Mouse (Mus musculus): ENCODE results near the gene Lrrc56. TPM values are rescaled to one million over a fixed set of nuclear protein-coding genes. Genes with fewer than 3 reads are reported as not detected.

Lrrc56 gene
- polyA plus RNA-seq, 1 experiment from 2014 or later, result 11.2 TPM

MicroRNA genes within 50 kb of the gene (microRNA counts, 519-probe panel; counts per million panel counts)
- microRNA mmu-miR-210, result 3,769 counts per million, percentile 55 among the panel's probes with 10 or more counts

Small RNAs within 50 kb of the gene (microRNA-seq; reads per million reads assigned to microRNA genes)
- gene Mir210, result 368 reads per million, percentile 65 among the genes with 10 or more reads in this experiment

Other genes with a start within 250 kb of the Lrrc56 start
- 0.36 and 1.7 TPM in 2 replicates for gene Ifitm5, start 243.9 kb upstream of the Lrrc56 start, polyA plus RNA-seq (2015; fragmentation: Nextera tagmentation; extraction: Ambion mirVana)
- gene Gm45717, start 238.2 kb upstream of the Lrrc56 start, polyA plus RNA-seq (2015; fragmentation: Nextera tagmentation; extraction: Ambion mirVana), result not detected in 2 replicates
- gene Ifitm2, start 238.2 kb upstream of the Lrrc56 start, polyA plus RNA-seq (2015; fragmentation: Nextera tagmentation; extraction: Ambion mirVana), result 211 and 226 TPM in 2 replicates
- gene Ifitm1, start 226.9 kb upstream of the Lrrc56 start, polyA plus RNA-seq (2015; fragmentation: Nextera tagmentation; extraction: Ambion mirVana), result 13.4 and 13.6 TPM in 2 replicates
- gene Ifitm3, start 183.4 kb upstream of the Lrrc56 start, polyA plus RNA-seq (2015; fragmentation: Nextera tagmentation; extraction: Ambion mirVana), result 29.0 and 29.1 TPM in 2 replicates
- 0.53 TPM in 2 replicates for gene Ifitm6, start 176.2 kb upstream of the Lrrc56 start, polyA plus RNA-seq (2015; fragmentation: Nextera tagmentation; extraction: Ambion mirVana)
- gene Gm17387, start 165.0 kb upstream of the Lrrc56 start, polyA plus RNA-seq (2015; fragmentation: Nextera tagmentation; extraction: Ambion mirVana), result not detected in 2 replicates
- 44.8 and 47.2 TPM in 2 replicates for gene B4galnt4, start 133.1 kb upstream of the Lrrc56 start, polyA plus RNA-seq (2015; fragmentation: Nextera tagmentation; extraction: Ambion mirVana)
- 0.27 and 0.32 TPM in 2 replicates for gene Pkp3, start 115.9 kb upstream of the Lrrc56 start, polyA plus RNA-seq (2015; fragmentation: Nextera tagmentation; extraction: Ambion mirVana)
- 1.7 and 2.9 TPM in 2 replicates for gene Sigirr, start 93.6 kb upstream of the Lrrc56 start, polyA plus RNA-seq (2015; fragmentation: Nextera tagmentation; extraction: Ambion mirVana)
- 0.09 TPM in 1 of 2 replicates, not detected in the other for gene Ano9, start 76.4 kb upstream of the Lrrc56 start, polyA plus RNA-seq (2015; fragmentation: Nextera tagmentation; extraction: Ambion mirVana)
- 79.8 and 83.6 TPM in 2 replicates for gene Ptdss2, start 71.8 kb upstream of the Lrrc56 start, polyA plus RNA-seq (2015; fragmentation: Nextera tagmentation; extraction: Ambion mirVana)
- 51.1 and 53.5 TPM in 2 replicates for gene Rnh1, start 21.3 kb upstream of the Lrrc56 start, polyA plus RNA-seq (2015; fragmentation: Nextera tagmentation; extraction: Ambion mirVana)
- gene Hras, start 152 bp upstream of the Lrrc56 start, polyA plus RNA-seq (2015; fragmentation: Nextera tagmentation; extraction: Ambion mirVana), result 109 and 118 TPM in 2 replicates
- 1.2 and 1.8 TPM in 2 replicates for gene Lmntd2, start 19.9 kb downstream of the Lrrc56 start, polyA plus RNA-seq (2015; fragmentation: Nextera tagmentation; extraction: Ambion mirVana)
- gene Rassf7, start 21.7 kb downstream of the Lrrc56 start, polyA plus RNA-seq (2015; fragmentation: Nextera tagmentation; extraction: Ambion mirVana), result 27.4 and 32.9 TPM in 2 replicates
- gene Phrf1, start 34.6 kb downstream of the Lrrc56 start, polyA plus RNA-seq (2015; fragmentation: Nextera tagmentation; extraction: Ambion mirVana), result 77.1 and 78.9 TPM in 2 replicates
- gene Irf7, start 72.3 kb downstream of the Lrrc56 start, polyA plus RNA-seq (2015; fragmentation: Nextera tagmentation; extraction: Ambion mirVana), result 1.2 and 1.3 TPM in 2 replicates
- not detected in 2 replicates for gene Cdhr5, start 82.6 kb downstream of the Lrrc56 start, polyA plus RNA-seq (2015; fragmentation: Nextera tagmentation; extraction: Ambion mirVana)
- gene Sct, start 85.0 kb downstream of the Lrrc56 start, polyA plus RNA-seq (2015; fragmentation: Nextera tagmentation; extraction: Ambion mirVana), result 1.5 and 3.2 TPM in 2 replicates
- gene Drd4, start 97.8 kb downstream of the Lrrc56 start, polyA plus RNA-seq (2015; fragmentation: Nextera tagmentation; extraction: Ambion mirVana), result 0.68 and 0.70 TPM in 2 replicates
- 138 and 157 TPM in 2 replicates for gene Deaf1, start 133.5 kb downstream of the Lrrc56 start, polyA plus RNA-seq (2015; fragmentation: Nextera tagmentation; extraction: Ambion mirVana)
- gene Tmem80, start 133.6 kb downstream of the Lrrc56 start, polyA plus RNA-seq (2015; fragmentation: Nextera tagmentation; extraction: Ambion mirVana), result 67.7 and 74.7 TPM in 2 replicates
- gene Eps8l2, start 144.7 kb downstream of the Lrrc56 start, polyA plus RNA-seq (2015; fragmentation: Nextera tagmentation; extraction: Ambion mirVana), result 0.65 and 1.4 TPM in 2 replicates
- gene Taldo1, start 198.0 kb downstream of the Lrrc56 start, polyA plus RNA-seq (2015; fragmentation: Nextera tagmentation; extraction: Ambion mirVana), result 333 and 346 TPM in 2 replicates
- 57.4 and 58.5 TPM in 2 replicates for gene Gatd1, start 220.0 kb downstream of the Lrrc56 start, polyA plus RNA-seq (2015; fragmentation: Nextera tagmentation; extraction: Ambion mirVana)
- gene Cend1, start 235.3 kb downstream of the Lrrc56 start, polyA plus RNA-seq (2015; fragmentation: Nextera tagmentation; extraction: Ambion mirVana), result 68.3 and 73.4 TPM in 2 replicates
- gene Slc25a22, start 243.7 kb downstream of the Lrrc56 start, polyA plus RNA-seq (2015; fragmentation: Nextera tagmentation; extraction: Ambion mirVana), result 71.3 and 76.3 TPM in 2 replicates
- gene Pidd1, start 249.9 kb downstream of the Lrrc56 start, polyA plus RNA-seq (2015; fragmentation: Nextera tagmentation; extraction: Ambion mirVana), result 4.9 and 5.7 TPM in 2 replicates

Data from hindbrain, embryonic 13.5 days (tissue).